Mouse (Mus musculus) limb, embryonic 14.5 days (tissue): ENCODE data around the gene H2-T23. TPM values are rescaled to one million over a fixed set of nuclear protein-coding genes. Genes with fewer than 3 reads are reported as not detected.

Source experiments
- ATAC-seq: fragments of 200-750 bp; cut with Nextera tagmentation; 2 replicates; pipeline ENCODE4 v1.8.0; 2017; ENCODE audit warnings: low read depth, moderate number of reproducible peaks, moderate TSS enrichment; ENCODE audit not compliant: low FRiP score
- DNase-seq: peaks from one replicate; pipeline ENCODE4 v3.0.0-alpha.2; 2015; ENCODE audit warnings: low spot score
- H3K27ac ChIP-seq: fragments of 300-500 bp; sonication (generic); replicated peaks from 2 replicates; pipeline ENCODE4 v1.5.1; 2014; ENCODE audit warnings: low read depth, mild to moderate bottlenecking, low read length, moderate library complexity, mixed read lengths
- H3K27me3 ChIP-seq: fragments of 300-500 bp; sonication (generic); 2 replicates; pipeline ENCODE4 v1.6.1; 2014; ENCODE audit warnings: low read length, mixed read lengths; ENCODE audit not compliant: control insufficient read depth, insufficient read depth
- H3K36me3 ChIP-seq: fragments of 300-500 bp; sonication (generic); 2 replicates; pipeline ENCODE4 v1.6.1; 2014; ENCODE audit warnings: mild to moderate bottlenecking, low read length, moderate library complexity, mixed read lengths; ENCODE audit not compliant: control insufficient read depth, insufficient read depth
- H3K4me1 ChIP-seq: fragments of 300-500 bp; sonication (generic); 2 replicates; pipeline ENCODE4 v1.6.1; 2014; ENCODE audit warnings: antibody characterized with exemption, low read length, mixed read lengths; ENCODE audit not compliant: control insufficient read depth, insufficient read depth
- H3K4me2 ChIP-seq: fragments of 300-500 bp; sonication (generic); replicated peaks from 2 replicates; pipeline ENCODE4 v1.6.1; 2014; ENCODE audit warnings: low read depth, mild to moderate bottlenecking, low read length, moderate library complexity; ENCODE audit not compliant: severe bottlenecking
- H3K4me3 ChIP-seq: fragments of 300-500 bp; sonication (generic); replicated peaks from 2 replicates; pipeline ENCODE4 v1.5.1; 2014; ENCODE audit warnings: low read length
- H3K9ac ChIP-seq: fragments of 300-500 bp; sonication (generic); 2 replicates; pipeline ENCODE4 v1.6.1; 2014; ENCODE audit warnings: mild to moderate bottlenecking, low read depth, low read length, moderate library complexity; ENCODE audit not compliant: severe bottlenecking
- H3K9me3 ChIP-seq: fragments of 300-500 bp; sonication (generic); 2 replicates; pipeline ENCODE4 v1.6.1; 2016; ENCODE audit warnings: low read length; ENCODE audit not compliant: control insufficient read depth
- POLR2A ChIP-seq: fragments of 200-500 bp; IDR thresholded peaks from 2 replicates; pipeline ENCODE4 v1.8.0; 2012; ENCODE audit warnings: inconsistent platforms, mild to moderate bottlenecking, moderate library complexity, borderline replicate concordance; ENCODE audit not compliant: insufficient read depth, insufficient read length; ENCODE audit errors: extremely low read depth
- WGBS: fragments of 180-500 bp; shearing (Covaris S2); extraction: QIAGEN DNeasy Blood & Tissue Kit; methylation state at CpG from one replicate; pipeline ENCODE4 v1.1.7; 2014; 5-methylcytosine and 5-hydroxymethylcytosine counted together
- polyA plus RNA-seq, 2 experiments: library from polyadenylated mRNA; depleted of rRNA in 1 of 2; stranded (reverse) in 1 of 2; unstranded in 1 of 2; fragments of >200 nt; fragmentation: Nextera tagmentation in 1 of 2; extraction: Ambion mirVana in 1 of 2; gene quantifications; 2 replicates each; pipeline versions ENCODE4 v1.2.1 to v1.2.3; 2012 to 2014

Gene H2-T23
- polyA plus RNA-seq, 2 experiments = 10.0 to 13.5 TPM

DNA sequence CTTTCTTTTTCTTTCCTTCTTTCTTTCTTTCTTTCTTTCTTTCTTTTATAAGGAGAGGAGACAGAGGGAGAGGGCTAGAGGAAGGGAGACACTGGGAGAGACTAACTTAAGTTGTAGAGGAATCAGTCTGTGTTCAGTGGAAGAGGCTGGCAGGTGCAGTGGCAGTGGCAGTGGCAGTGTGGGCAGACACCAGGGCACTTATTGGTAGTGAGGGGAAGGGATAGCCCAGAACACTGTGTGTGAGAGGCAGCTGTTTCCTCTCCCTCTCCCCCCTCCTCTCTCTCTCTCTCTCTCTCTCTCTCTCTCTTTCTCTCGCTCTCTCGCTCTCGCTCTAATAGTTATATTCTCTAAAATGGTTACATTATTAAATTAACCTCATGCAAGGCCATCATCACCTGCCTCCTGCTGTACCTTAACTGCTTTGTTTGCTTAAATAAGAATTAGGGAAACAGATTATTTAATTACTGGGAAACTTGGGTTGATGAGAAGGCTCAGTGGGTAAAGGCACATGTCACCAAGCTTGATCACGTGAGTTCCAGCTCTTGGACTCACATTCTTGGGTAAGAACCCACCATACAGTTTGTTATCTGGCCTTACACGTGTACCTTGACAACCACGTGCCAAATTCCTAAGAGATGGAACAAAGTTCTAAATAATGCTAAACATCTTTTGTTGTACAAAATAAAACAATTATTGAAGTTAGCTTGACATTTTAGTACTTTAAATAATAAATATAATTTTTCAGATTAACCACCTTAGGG, 33.9 kb downstream of the H2-T23 start:
- no peaks in the 10 kb centered on the region for H3K9me3 ChIP-seq
- no peak overlapping the region for H3K4me3 ChIP-seq
- no peaks in the 10 kb centered on the region for H3K36me3 ChIP-seq
- peaks cover 2% of the 10 kb centered on the region; the same call in 1 of the 2 replicates for H3K4me1 ChIP-seq
- no peaks in the 10 kb centered on the region for H3K27me3 ChIP-seq
- H3K27ac ChIP-seq = no peak overlapping the region
- no peak overlapping the region for H3K4me2 ChIP-seq
- no peak for DNase-seq
- TF ChIP-seq POLR2A = no peak
- 88% methylated on average over 6 of the region's 6 CpGs for WGBS
- no peak overlapping the region for H3K9ac ChIP-seq
- no peak for ATAC-seq

DNA sequence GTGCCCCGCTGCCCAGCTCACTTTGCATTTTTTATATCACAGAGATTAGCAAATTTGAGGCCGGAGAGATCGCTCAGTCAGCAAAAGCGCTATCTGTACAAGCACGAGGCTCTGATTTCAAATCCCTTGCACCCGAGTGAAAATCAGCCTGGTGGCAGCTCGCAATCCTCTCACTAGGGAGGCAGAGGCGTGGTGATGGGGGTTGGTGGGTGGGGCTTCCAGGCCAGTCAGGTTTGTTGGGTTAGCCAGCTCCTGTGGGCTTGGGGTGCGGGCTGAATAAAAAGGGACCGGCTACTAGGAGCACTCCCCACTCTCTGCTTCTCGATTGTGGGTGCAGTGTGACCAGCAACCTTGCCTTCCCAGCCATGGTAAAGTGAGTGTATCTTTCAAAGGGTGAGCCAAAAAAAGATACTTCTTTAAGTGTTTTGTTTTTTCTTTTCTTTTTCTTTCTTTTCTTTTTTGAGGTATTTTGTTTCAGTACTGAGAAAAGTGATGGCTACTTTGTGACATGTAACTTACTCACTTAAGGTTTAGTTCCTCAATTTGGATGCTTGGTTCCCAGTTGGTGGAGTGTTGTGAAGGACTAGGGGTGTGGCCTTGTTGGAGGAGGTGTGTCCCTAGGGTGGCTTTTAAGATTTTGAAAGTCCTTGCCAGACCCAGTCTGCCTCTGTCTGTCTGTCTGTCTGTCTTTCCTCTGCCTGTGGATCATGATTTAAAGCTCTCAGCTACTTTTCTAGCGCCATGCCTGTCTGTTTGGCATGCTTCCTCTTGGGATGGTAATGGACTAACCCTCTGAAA, 34.7 kb downstream of the H2-T23 start:
- H3K27ac ChIP-seq = no peak overlapping the region
- H3K36me3 ChIP-seq = no peaks in the 10 kb centered on the region
- no peaks in the 10 kb centered on the region for H3K9me3 ChIP-seq
- 57% methylated on average over 12 of the region's 12 CpGs for whole genome bisulfite sequencing
- H3K27me3 ChIP-seq = no peaks in the 10 kb centered on the region
- DNase-seq (no peak), ATAC-seq (no peak)
- no peak overlapping the region for H3K9ac ChIP-seq
- H3K4me2 ChIP-seq = no peak overlapping the region
- H3K4me3 ChIP-seq = no peak overlapping the region
- no peak for TF ChIP-seq POLR2A
- peaks cover 2% of the 10 kb centered on the region; the same call in 1 of the 2 replicates for H3K4me1 ChIP-seq

DNA sequence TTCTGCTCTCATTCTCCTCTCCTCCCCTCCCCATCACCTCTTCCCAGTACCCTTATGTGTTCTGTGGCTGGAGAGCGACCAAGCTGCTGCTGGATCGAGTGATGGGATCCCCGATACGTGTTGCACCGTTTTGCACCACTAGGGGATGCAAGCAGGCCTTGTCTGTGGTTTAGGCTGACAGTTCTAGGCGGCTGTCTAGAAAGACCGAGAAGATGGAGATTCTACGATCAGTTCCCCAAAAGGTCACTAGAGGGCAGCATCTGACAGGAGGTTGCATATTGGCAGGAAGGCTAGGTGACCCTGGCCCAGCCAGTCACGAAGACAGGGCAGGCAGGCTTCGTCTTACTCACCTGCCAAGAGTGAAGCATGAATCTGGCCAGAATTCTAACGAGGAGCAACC, 35.7 kb downstream of the H2-T23 start:
- peak; percentile 92 for DNase-seq
- no peak overlapping the region for H3K27ac ChIP-seq
- ATAC-seq = peak; percentile 74
- no peak overlapping the region for H3K4me3 ChIP-seq
- peaks cover 2% of the 10 kb centered on the region; the same call in 1 of the 2 replicates for H3K4me1 ChIP-seq
- no peaks in the 10 kb centered on the region for H3K36me3 ChIP-seq
- H3K4me2 ChIP-seq = no peak overlapping the region
- H3K9me3 ChIP-seq = no peaks in the 10 kb centered on the region
- 4% methylated on average over 11 of the region's 11 CpGs for WGBS
- no peaks in the 10 kb centered on the region for H3K27me3 ChIP-seq
- no peak overlapping the region for H3K9ac ChIP-seq
- no peak for TF ChIP-seq POLR2A

DNA sequence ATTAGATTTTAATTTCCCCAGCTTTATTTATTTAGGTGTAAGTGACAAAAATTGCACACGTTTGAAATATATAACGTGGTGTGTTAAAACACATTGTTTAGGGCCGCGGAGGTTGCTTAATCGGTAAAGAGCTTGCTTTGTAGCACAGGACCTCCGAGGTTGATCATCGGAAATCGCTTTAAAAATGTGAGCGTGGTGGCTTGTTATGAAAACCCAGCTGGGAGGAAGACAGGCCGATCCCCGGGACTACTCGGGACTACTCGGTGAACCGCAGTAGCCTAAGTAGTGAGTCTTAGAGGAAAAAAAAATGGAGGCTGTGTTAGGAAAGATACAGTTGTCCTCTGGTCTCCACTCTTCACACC, 37.8 kb downstream of the H2-T23 start:
- H3K27ac ChIP-seq = no peak overlapping the region
- H3K4me1 ChIP-seq = peaks cover 2% of the 10 kb centered on the region; the same call in 1 of the 2 replicates
- H3K4me3 ChIP-seq = peak overlapping the region; percentile 58
- H3K9ac ChIP-seq = peak overlapping the region; percentile 56
- peaks cover under 1% of the 10 kb centered on the region; the same call in 1 of the 2 replicates for H3K36me3 ChIP-seq
- under 1% methylated on average over 14 of the region's 14 CpGs for WGBS
- no peaks in the 10 kb centered on the region for H3K27me3 ChIP-seq
- TF ChIP-seq POLR2A = no peak
- peak overlapping the region; percentile 77 for H3K4me2 ChIP-seq
- DNase-seq (no peak), ATAC-seq (no peak)
- H3K9me3 ChIP-seq = no peaks in the 10 kb centered on the region

DNA sequence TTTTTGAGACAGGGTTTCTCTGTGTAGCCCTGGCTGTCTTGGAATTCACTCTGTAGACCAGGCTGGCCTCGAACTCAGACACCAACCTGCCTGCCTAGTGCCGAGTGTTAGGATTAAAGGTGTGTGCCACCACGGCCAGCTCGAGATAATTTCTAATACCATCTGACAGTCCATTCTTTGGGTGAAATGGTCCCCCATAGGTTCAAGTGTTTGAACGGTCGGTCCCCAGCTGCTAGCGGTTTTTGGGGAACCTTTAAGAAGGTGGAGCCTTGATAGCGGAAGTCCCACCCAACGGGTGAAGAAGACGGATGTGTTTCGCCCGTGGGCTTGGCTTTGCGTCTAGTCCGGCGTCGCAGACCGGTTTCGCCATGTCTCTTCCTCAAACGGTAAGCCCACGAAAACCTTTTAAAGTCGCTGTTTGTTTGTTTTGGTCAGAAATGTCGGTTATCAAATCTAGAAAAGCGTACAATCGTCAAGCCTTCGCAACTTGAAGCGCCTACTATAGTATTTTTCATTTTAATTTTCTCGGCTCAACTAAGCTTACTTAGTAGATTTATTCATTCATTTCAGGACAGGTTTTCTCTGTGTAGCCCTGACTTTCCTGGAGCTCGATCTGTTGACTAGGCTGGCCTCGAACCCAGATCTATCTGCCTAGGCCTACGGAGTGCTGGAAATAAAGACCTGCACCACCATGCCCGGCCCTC, 38.3 kb downstream of the H2-T23 start:
- DNase-seq = peak; percentile 84

More for the DNA sequence above, 38.3 kb downstream of the H2-T23 start:
- Histone ChIP-seq H3K9ac (peak overlapping the region; percentile 56), H3K36me3 (peaks cover 6% of the 10 kb centered on the region), H3K4me3 (peak overlapping the region; percentile 58), H3K9me3 (no peaks in the 10 kb centered on the region), H3K27me3 (no peaks in the 10 kb centered on the region), H3K4me1 (peaks cover 2% of the 10 kb centered on the region; the same call in 1 of the 2 replicates), H3K4me2 (peak overlapping the region; percentile 77), H3K27ac (peak overlapping the region; percentile 48; the same call in 1 of the 2 replicates)
- 3% methylated on average over 31 of the region's 31 CpGs for WGBS
- peak; percentile 62 for ATAC-seq
- TF ChIP-seq POLR2A = peak; percentile 58; the same call in 1 of the 2 replicates
